ENCODE assay signal across 8 mouse cellular contexts in the genomic region with DNA sequence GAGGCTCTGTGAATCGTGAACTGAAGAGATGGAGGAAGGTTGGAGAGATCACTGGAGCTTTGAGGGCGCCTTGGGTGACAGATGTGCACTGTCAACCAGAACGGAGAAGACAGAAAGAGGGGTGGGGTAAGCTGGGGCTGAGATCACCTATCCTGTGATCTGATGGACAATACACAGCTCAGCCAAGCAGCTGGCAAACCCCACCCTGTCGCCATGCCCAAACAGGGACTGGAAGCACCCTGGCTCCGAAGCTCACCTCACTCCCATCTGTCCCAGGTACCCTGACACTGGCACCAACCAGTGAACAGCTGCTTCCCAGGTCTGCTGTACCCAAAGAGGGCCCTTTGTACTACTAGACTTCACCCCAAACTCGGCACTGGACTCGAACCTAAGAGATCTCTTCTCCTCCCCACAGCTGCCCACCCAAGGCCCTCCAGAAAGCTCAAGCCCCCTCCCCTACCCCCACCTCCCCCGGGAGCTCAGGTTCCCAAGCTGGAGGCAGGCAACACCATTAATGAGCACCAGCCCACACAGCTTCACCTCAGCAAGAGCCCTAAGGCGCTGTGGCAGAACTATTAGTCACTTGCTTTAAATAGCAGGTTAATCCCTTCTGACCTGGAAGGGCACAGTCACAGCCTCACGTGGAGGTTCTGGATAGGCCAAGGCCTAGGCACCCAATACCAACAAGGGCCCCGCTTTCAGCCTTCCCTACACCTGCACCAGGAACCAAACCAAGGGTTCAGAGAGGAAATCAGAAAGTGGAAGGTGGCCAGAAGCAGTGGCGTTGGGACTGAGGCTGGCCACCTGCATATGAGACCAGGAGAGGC. TPM values are rescaled to one million over a fixed set of nuclear protein-coding genes. Genes with fewer than 3 reads are reported as not detected.
DNase-seq lines count a peak whose midpoint lies in the region; ATAC-seq and TF ChIP-seq lines count a peak whose summit lies in the region.

No protein-coding gene starts in this region.

- peak; percentile 54 for DNase-seq in adrenal gland, adult 2 months
- no peak for DNase-seq in adrenal gland, postnatal 25 days
- DNase-seq in fat pad, adult 2 months (ENCODE audit: extremely low read depth, low read depth, low spot score) = peak; percentile 56
- DNase-seq in liver, embryonic 14.5 days (ENCODE audit: low read depth in 3 of 3, low spot score in 3 of 3) = no peak
- DNase-seq in frontal cortex, postnatal 14 days (ENCODE audit: low spot score in 2 of 2) = no peak
- no peak for DNase-seq in cerebellum, postnatal 25 days
- DNase-seq in ovary, postnatal 10 days (ENCODE audit: low spot score) = no peak

- peak overlapping the region; percentile 89 for H3K4me2 ChIP-seq in hindbrain, embryonic 12.5 days (replicated peaks)
- peak overlapping the region; percentile 74 for H3K4me2 ChIP-seq in liver, embryonic 14.5 days (ENCODE audit: low read depth)

- no peaks in the 10 kb centered on the region for H3K9me3 ChIP-seq in hindbrain, embryonic 12.5 days (replicated peaks)
- no peaks in the 10 kb centered on the region for H3K9me3 ChIP-seq in liver, embryonic 14.5 days (ENCODE audit: control insufficient read depth, low read length)

- no peak overlapping the region for H3K27ac ChIP-seq in hindbrain, embryonic 12.5 days
- H3K27ac ChIP-seq in liver, embryonic 14.5 days = no peak overlapping the region

- ATAC-seq in hindbrain, embryonic 12.5 days (ENCODE audit: low FRiP score) = no peak
- no peak for ATAC-seq in liver, embryonic 14.5 days (ENCODE audit: insufficient read depth)

- no peaks in the 10 kb centered on the region for H3K36me3 ChIP-seq in hindbrain, embryonic 12.5 days
- no peaks in the 10 kb centered on the region for H3K36me3 ChIP-seq in liver, embryonic 14.5 days (replicated peaks; ENCODE audit: control insufficient read depth, insufficient read depth, low read depth)

- TF ChIP-seq EP300 in liver, embryonic 14.5 days (IDR thresholded peaks at IDR 0.05; ENCODE audit: low read depth) = no peak

- peaks cover 22% of the 10 kb centered on the region for H3K4me1 ChIP-seq in hindbrain, embryonic 12.5 days
- H3K4me1 ChIP-seq in liver, embryonic 14.5 days (replicated peaks; ENCODE audit: control insufficient read depth in 2 of 2, insufficient read depth in 2 of 2, low read length in 1 of 2) = peaks cover 0 to 5% of the 10 kb centered on the region in 2 experiments; a peak in 2 of 4 replicates

- 0 out of 2 replicates have a peak, but pooled peaks cover 7% of the 10 kb centered on the region for H3K27me3 ChIP-seq in hindbrain, embryonic 12.5 days
- no peaks in the 10 kb centered on the region for H3K27me3 ChIP-seq in liver, embryonic 14.5 days (ENCODE audit: control insufficient read depth, insufficient read depth, low read length)

- peak overlapping the region; percentile 54; the same call in 1 of the 2 replicates for H3K4me3 ChIP-seq in hindbrain, embryonic 12.5 days
- H3K4me3 ChIP-seq in liver, embryonic 14.5 days (ENCODE audit: insufficient read depth in 1 of 2, low read depth in 2 of 2, low read length in 2 of 2) = no peak overlapping the region

- TF ChIP-seq CTCF in liver, embryonic 14.5 days (IDR thresholded peaks at IDR 0.05; ENCODE audit: low read depth) = no peak

- H3K9ac ChIP-seq in hindbrain, embryonic 12.5 days = peak overlapping the region; percentile 69; the same call in 1 of the 2 replicates
- no peak overlapping the region for H3K9ac ChIP-seq in liver, embryonic 14.5 days (replicated peaks)

- 60% methylated on average over 12 of the region's 12 CpGs for WGBS in hindbrain, embryonic 12.5 days
- WGBS in liver, embryonic 14.5 days (ENCODE audit: insufficient replicate concordance) = 56% methylated on average over 12 of the region's 12 CpGs

RNA-seq across cellular contexts. Expression of a gene that starts 1.6 kb away (rescaled TPM):
- 100 to 1,000 TPM; 214 to 349 TPM for total RNA-seq in adrenal gland, adult 2 months (2021)
- 526 and 669 TPM in 2 replicates for polyA plus RNA-seq in adrenal gland, adult 2 months (2012; rRNA removed)
- 333 and 334 TPM in 2 replicates for total RNA-seq in adrenal gland, postnatal 25 days (2021)
- polyA plus RNA-seq in hindbrain, embryonic 12.5 days (2016; fragmentation: Nextera tagmentation; extraction: Ambion mirVana) = 72.5 and 73.2 TPM in 2 replicates
- polyA plus RNA-seq in liver, embryonic 14.5 days (2012; rRNA removed) = 44.5 and 46.0 TPM in 2 replicates
- 55.3 and 64.5 TPM in 2 replicates for polyA plus RNA-seq in liver, embryonic 14.5 days (2014; fragmentation: Nextera tagmentation; extraction: Ambion mirVana)

RNA-seq across cellular contexts. Expression of a gene that starts 16.4 kb away (rescaled TPM):
- total RNA-seq in adrenal gland, adult 2 months (2021) = 1 to 10 TPM in 1 of 2 experiments, under 1 TPM in 1; 0.63 to 1.0 TPM
- 1.5 and 2.2 TPM in 2 replicates for polyA plus RNA-seq in adrenal gland, adult 2 months (2012; rRNA removed)
- total RNA-seq in adrenal gland, postnatal 25 days (2021) = 1.2 and 1.9 TPM in 2 replicates
- polyA plus RNA-seq in hindbrain, embryonic 12.5 days (2016; fragmentation: Nextera tagmentation; extraction: Ambion mirVana) = 0.92 and 1.9 TPM in 2 replicates
- polyA plus RNA-seq in liver, embryonic 14.5 days (2012; rRNA removed) = 0.11 and 0.17 TPM in 2 replicates
- 0.11 and 0.29 TPM in 2 replicates for polyA plus RNA-seq in liver, embryonic 14.5 days (2014; fragmentation: Nextera tagmentation; extraction: Ambion mirVana)

Comparison
In these comparisons a context has a peak if more than half of its experiments do, and no peak if none do; other contexts are left out.
1. DNase-seq: peak in adrenal gland, adult 2 months (single experiment) and fat pad, adult 2 months (single experiment); none in adrenal gland, postnatal 25 days (single experiment), liver, embryonic 14.5 days (0 of 3), frontal cortex, postnatal 14 days (0 of 2), cerebellum, postnatal 25 days (0 of 2) and ovary, postnatal 10 days (single experiment).